Mouse (Mus musculus): ENCODE data around the gene Serpinb2. TPM values are rescaled to one million over a fixed set of nuclear protein-coding genes. Genes with fewer than 3 reads are reported as not detected.

Gene Serpinb2
- 7.0 and 9.0 TPM in 2 replicates for total RNA-seq (2023)

GRCm38 (mm10) chr1:107511252-107511651, at the start of gene Serpinb2:
Gene Serpinb2, plus strand, starts transcription at chr1:107511423.

Other genes starting within 250 kb of the Serpinb2 start
- gene Serpinb3b, start 233.1 kb upstream of the Serpinb2 start, total RNA-seq (2023): not detected in 2 replicates
- gene Serpinb3c, start 233.1 kb upstream of the Serpinb2 start, total RNA-seq (2023): not detected in 2 replicates
- not detected in 2 replicates for gene Serpinb11, start 150.2 kb upstream of the Serpinb2 start, total RNA-seq (2023)
- not detected in 2 replicates for gene Serpinb7, start 111.8 kb upstream of the Serpinb2 start, total RNA-seq (2023)
- 5.2 TPM in 2 replicates for gene Serpinb8, start 78.6 kb downstream of the Serpinb2 start, total RNA-seq (2023)